Mouse (Mus musculus) testis, postnatal 14 days (tissue): ENCODE measurements around the gene Smap2.
"Not testable (repeated sequence)": the region's sequence is repeated elsewhere in the genome, so short reads cannot be mapped to it uniquely, and the experiment has no call there.

Experiments
- DNase-seq: peaks from one replicate; pipeline ENCODE4 v3.0.0; 2021; ENCODE audit warnings: low spot score

The Smap2 gene

DNA sequence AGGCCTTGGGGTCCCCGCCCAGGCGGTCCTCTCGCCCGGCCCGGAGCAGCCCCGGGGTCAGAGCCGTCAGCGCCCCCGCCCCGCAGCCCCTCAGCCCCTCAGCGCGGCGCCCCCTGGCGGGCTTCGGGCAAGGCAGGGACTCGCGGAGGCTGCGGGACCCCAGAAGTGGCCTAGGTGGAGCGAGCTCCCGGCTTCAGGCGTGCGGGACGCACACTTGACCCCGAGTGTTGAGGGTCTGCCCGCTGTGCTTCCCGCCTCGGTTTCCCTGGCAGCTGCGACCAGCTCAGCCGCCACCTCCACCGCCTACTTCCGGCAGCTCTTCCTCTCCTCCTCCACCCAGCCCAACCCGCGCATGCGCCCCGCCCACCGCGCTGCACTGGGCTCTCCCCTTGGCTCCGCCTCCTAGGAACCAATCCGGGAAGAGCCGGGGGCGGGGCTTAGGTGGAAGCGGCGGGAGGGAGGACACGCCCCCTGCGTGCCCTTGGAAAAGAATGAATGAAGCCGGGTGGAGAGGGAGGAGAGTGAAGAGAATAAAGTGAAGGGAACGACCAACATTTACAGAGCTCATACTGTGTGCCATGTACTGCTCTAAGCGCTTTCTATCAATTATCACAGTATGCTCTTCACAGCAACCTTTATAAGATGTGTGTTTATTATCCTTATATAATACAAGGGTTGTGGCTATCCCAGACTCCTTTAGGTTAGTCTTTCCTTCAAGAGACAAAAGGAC is at the start of gene Smap2:
Smap2 (minus strand) TSS at position 320 of the 730 bp plus-strand sequence.
- peak; percentile 99 for DNase-seq

DNA sequence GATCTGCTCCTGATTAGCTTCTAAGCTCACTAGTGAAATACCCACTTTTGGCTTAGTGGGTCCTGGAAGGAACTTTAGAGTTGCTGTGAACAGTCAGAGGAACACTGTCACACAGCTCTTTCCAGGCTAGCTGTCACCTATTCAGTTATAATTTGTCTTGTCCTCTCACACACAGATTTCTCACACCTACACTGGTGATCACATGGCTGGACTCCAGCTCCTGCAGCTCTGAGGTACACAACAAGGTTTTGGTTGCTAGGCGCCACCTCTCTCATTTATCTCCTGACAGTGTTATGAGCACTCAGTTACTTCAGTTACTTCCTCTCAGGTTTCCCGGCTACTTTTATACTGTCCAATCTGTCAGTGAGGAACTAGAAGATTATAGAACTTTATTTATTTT is 48.3 kb upstream of the Smap2 start:
- DNase-seq = no peak

DNA sequence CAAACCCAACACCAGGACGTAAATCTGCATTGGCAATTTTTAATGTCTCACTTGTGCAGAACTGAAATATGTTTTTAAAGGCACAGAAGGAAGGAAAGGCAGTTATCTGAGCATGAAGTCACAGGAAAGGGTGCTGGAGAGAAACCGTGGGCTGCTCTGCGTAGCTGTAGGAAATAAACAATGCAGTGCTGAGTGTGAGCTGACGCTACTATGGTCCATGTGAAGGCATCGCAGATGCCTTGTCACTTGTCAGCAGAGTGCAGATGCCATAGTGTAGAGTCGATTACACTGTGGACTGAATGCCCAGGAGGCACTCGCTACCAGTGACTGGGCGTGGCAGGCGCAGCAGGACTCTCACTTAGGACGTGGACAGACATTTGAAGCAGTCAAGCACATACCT is 42.2 kb upstream of the Smap2 start:
- DNase-seq = not testable (repeated sequence)

DNA sequence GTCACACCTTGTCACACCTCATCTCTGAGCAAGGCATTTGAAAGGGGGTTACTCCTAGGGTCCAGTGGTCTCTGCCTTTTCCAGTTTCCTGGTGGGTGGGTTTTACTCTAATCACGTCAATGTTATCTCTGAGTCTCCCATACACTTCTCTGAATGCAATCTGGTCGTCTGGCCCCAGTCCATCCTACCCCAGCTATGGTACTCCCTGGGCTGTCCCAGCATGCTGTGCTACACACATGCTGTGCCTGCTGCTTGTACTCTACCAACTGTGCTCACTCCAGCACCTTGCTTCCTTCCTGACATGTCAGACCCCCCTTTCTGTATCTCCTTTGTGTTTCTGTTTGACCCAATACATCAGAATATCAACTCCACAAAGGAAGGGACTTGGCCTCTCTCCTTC is 40.0 kb upstream of the Smap2 start:
- no peak for DNase-seq

DNA sequence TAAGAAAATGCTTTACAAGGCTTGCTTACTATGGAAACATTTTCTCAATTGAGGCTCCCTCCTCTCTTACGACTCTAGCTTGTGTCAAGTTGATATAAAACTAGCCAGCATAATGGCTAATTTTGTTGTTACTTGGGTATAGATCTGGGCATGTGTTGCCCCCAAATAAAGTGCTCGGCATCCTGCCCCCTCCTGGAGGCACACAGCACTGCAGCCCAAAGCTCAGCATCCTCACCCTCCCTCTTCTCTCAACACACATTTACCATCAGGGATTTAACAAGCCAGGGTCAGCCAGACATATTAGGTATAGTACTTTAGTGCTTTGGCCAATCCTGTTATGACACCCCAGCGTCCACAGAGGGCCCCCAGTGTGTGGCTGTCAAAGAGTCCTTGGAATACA is 39.3 kb upstream of the Smap2 start:
- no peak for DNase-seq

DNA sequence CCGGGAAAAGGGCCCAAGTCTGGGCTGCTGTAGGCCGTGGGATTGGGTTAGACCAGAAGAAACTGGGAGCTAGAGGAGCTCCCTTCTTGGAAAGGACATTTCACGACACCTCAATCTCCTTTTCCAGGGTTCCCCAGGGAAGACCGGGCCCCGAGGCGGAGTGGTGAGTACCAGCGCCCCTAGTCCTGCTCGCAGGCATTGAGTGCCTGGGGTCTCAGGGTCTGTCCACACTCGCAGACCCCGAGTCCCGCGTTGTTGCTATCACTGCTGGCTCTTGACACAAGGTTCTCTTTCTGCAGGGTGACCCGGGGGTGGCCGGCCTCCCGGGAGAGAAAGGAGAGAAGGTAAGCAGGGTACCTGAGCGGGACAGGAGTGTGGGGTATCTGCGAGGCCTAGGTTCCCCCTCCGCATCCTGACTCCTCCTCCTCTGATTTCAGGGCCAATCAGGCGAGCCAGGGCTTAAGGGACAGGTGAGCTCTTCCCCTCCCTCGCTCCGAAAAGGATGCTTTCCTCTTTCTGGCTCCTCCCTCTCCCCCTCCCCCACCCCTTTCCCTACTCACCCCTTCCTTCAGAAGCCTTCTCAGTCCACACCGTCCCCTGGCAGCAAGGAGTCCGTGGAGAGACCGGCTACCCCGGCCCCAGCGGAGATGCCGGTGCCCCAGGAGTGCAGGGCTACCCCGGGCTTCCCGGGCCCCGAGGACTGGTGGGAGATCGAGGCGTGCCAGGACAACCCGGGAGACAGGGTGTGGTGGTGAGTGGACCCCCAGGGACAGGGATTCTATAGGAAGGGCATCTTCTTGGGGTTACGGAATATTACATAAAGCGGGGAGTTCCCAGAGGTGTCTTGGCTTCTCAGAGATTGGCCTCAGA is 35.6 kb upstream of the Smap2 start:
- peak; percentile 13 for DNase-seq

DNA sequence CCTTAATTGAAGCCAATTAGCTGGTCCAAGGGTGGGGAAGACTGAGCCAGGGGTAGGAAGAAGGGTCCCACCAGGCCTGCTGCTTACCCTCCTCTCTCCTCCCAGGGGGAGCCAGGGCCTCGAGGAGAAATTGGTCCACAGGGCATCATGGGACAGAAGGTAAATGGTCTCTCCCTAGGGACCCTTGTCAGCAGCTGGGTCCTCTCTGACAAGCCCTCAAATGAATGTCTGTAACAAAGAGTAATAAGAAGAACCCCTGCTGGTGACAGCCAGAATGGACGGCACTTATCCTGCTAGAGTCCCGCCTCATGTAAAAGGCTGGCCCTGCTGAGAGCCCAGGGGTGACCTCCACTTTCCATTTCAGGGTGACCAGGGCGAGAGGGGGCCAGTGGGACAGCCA is 34.8 kb upstream of the Smap2 start:
- DNase-seq = no peak

DNA sequence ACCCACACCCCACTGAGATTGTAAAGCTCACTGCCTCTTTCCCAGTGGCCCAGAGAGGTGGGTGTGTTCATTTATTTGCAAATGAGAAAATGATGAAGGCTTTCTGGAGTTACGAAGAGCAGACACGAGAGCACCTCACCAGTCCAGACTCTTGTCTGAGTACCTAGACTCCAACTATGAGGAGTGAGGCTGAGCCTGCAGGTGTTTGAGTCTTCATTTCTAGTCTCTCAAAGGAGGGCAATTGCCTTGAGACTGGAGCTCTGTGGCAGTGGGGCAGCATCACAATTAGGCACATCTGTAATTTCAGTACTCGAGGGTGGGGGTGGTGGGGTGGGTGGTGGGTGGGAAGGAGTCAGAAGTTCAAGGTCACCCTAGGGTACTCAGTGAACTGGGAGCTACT is 25.9 kb upstream of the Smap2 start:
- no peak for DNase-seq

DNA sequence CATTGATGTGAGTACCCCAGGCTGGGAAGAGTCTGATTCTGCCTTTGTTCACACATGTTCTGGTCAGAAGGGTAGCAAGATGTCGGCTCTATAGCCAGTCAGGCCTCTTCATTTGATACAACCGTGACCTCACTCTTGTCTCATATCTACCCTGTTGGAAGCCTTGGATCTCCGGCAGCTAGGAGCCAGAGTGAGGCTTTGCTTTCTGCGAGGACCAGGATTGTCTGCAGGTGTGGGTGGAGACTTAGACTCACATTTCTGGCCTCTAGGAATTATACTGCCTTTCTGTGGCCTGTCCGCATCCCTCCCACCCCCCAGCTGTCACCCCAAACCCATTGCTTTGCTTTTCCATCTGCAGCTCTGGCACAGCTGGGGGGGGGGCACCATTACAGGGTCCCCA is 25.4 kb upstream of the Smap2 start:
- no peak for DNase-seq

DNA sequence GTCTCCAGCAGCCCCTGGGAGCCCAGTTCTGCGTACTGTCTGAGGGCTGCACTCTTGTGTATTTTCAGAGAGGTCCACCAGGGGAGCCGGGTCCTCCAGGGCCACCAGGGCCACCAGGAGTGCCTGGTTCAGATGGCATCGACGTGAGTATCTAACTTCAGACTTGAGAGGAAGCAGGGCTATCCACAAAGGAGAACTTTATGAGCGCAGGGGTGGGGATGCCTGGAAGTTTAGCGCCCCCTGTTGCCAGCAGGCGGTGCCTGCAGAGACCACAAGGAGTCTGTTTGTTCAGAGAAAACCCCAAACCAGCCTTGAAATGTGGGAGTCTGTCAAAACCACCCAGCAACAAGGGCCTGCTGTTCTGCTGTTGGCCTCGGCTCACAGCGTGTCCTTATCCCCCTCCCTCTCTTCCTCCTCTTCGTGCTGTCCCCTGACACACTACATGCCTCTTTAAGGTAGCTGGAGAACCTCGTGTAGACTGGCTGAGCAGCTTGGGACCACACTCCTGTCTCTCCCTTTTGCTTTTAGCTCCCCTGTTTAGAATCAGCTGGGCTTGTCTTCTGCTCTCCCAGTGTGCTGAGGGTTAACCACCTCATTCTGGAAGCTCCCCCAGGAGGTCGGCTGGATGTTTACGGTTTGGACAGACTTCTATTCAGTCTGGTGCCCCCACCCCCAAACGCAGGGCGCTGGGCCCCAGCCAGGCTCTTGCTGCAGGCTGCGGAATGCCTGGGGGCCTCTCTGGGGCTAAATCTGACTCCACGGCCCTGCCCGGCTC is 24.0 kb upstream of the Smap2 start:
- DNase-seq = peak; percentile 63

DNA sequence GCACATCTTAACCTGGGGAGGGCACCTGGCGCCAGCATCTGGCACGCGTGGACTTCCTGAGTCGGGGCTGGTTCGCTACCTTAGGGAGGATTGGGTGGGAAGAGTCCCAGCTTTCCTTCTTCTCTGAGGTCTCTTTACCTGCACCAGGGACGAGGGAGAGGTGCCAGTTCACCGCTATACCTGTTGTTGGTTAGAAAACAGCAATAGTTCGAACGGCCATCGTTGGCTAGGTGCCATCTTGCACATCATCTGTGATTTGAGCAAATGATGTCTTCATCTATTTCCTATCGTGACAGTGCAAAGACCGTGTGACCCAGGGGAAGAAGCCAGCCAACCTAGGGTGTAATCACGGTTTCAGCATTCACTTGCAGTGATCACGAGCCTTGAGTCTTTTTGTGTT is 23.3 kb upstream of the Smap2 start:
- no peak for DNase-seq

DNA sequence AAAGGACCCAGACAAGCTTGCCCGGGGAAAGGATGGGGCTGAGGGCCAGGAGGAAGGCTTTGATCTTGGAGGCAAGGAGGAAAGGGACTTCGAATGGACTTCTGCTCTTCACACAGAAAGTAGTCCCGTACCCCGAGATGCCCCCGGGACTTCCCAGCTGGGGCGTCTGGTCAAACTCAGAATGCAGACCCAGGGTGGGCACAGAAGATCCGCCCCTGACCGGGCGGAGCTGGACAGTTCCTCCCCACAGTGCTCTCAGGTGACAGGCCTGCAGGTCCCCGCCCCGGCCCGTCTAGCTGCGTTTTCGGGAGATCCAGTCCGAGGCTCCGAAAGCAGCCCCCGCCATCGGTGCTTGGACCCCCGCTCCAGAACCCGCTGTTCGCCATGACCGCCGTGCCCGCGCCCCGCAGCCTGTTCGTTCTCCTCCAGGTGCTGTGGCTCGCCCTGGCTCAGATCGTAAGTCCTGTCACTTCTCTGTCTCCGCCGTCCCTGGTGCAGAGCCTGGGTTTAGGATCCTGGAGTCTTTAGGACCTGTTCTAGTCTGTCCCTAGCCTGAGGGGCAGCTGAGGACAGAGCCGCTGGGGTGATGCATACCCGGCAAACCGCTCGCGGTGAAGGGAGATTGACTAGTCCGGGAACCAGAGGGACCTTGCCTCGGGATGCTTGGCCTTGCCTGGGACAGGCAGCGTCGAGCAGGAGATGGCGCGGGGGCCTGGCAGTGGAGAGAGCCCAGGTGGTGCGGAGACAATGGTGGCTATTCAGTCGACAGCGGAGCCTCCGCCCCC is 22.5 kb upstream of the Smap2 start, which contains the start of gene Col9a2:
Col9a2 (plus strand) TSS at position 55 of the 785 bp plus-strand sequence.
- DNase-seq = peak; percentile 16

DNA sequence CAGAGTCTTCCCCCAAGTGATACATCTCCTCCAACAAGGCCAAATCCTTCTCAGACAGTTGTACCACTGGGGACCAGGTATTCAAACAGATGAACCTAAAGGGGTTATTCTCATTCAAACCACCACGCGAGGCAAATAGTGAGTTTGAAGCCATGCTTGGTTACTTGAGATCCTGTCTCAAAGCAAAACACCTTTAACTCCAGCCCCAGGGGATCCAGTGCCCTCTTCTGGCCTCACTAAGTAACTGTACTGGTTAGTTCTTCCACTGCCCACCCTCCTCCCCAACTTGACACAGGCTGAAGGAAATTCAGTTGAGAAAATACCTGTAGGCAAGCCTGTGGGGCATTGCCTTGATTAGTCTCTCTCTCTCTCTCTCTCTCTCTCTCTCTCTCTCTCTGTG is 16.0 kb upstream of the Smap2 start:
- DNase-seq = no peak

DNA sequence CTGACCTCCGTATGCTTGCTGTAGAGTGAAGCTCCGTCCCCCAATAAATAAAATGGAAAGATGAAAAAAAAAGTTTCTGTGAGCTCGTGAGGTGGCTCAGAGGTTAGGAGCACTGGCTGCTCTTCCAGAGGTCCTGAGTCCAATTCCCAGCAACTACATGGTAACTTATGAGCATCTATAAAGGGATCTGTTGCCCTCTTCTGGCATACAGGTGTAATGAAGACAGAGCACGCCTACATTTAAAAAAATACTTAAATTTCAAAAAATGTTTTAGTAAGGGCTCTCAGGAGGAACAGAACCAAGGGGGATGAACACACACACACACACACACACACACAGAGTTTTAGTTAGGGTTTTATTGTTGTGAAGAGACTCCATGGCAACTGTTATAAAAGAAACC is 14.4 kb upstream of the Smap2 start:
- no peak for DNase-seq

DNA sequence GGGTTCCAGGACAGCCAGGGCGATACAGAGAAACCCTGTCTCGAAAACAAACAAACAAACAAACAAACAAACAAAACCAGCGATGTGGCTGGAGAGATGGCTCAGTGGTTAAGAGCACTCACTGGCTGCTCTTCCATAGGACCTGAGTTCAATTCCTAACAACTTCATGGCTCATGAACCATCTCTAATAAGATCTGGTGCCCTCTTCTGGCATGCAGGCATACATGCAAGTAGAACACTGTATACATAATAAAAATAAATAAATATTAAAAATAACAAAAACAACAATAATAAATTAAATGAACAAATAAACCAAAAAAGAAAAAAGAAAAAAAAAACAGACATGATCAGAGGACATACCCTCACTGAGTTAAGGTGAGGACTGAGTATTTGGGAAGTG is 12.6 kb upstream of the Smap2 start:
- DNase-seq = no peak

DNA sequence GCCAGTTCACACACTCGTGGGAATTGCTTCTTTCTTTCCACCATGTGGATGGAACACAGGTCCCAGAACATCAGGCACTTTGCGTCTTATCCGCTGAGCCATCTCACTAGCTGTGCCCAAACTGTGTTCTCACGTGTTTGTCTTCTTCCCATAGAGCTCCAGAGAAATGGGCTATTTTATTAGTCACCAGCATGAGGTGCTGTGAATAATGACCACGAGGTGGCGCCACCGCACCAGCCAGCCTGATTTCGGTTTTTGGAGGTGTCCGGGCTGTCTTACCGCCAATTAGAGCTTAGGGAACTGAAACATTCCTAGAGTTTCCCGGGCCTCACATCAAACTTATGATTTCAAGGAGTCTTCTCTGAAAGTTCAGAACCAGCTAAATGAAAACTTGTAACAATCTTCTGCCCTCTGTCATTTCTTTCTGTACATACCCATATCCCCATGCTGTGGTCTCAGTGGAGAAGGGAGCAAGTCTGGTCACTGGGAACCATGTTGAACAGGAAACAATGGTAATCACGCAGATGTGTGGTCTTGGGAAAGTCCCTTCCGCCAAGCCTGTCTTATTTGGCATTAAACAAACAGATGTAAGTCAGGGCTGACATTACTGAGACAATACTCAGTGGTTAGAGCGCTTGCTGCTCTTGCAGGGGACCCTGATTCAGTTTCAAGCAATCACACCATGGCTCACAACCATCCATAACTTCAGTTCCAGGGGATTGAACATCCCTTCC is 11.8 kb upstream of the Smap2 start:
- DNase-seq = peak; percentile 50

DNA sequence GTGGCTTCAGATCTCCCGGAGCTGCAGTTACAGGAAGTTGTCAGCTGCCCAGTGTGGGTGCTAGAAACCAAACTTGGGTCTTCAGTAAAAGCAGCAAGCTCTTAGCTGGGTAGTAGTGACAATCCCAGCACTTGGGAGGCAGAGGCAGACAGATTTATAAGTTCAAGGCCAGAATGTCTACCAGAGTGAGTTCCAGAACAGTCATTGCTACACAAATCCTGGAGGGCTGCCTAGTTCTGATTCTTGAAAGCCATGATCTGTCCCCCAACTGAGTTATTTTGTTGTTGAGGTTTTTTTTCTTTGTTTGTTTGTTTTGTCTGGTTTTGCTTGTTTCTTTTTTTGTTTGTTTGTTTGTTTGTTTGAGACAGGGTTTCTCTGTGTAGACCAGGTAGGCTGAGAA is 11.1 kb upstream of the Smap2 start:
- no peak for DNase-seq

DNA sequence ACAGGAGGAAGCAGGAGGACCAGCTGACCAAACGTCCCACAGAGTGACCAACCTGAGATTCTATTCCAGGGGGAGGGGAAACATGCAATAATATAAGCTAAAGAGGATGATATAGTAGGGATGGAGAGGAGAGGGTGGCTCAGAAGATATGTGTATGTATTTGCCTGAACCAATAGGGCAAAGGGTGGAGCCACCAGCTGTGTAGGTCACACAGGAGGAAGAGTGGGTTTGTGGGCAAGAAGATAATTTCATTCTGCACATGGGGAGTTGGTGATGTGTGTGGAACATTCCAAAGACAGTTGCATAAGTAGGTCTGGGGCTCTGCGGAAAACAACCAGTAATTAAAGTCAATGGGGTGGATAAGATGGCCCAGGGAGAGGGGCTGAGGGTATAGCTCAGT is 8.6 kb upstream of the Smap2 start:
- DNase-seq = no peak

DNA sequence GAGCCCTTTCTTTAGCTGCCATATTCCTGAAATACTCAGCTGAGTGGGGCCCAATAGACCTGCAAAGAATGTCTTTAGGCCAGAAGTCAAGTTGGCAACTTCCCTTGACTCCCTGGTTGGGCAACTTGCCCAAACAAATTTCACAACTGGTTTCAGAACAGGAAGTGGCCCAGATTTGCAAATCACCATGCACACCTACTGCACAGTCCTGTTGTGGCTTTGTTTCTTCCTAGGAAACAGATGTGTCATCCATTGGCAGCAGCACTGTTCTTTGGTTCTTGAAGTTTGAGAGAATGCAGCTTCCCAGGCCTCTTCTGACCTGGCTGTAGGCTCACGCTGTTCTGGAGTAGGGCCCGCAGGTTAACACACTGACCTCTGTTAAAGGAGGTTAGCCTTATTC is 6.9 kb upstream of the Smap2 start:
- DNase-seq = no peak

DNA sequence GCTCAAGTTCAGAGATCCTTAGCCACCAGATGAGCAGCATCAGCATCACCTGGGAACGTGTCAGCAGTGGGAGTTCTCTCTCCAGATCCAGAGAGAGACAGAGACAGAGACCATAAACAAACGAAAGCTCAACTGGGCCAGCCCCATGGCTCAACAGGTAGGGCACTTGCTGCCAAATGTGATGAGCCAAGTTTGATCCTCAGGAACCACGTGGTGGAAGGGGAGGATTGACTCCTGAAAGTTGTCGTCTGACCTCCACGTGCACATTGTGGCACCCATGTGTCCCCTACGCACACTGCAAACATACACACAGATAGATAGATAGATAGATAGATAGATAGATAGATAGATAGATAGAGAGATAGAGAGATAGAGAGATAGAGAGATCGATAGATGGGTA is 6.4 kb upstream of the Smap2 start:
- DNase-seq = no peak

DNA sequence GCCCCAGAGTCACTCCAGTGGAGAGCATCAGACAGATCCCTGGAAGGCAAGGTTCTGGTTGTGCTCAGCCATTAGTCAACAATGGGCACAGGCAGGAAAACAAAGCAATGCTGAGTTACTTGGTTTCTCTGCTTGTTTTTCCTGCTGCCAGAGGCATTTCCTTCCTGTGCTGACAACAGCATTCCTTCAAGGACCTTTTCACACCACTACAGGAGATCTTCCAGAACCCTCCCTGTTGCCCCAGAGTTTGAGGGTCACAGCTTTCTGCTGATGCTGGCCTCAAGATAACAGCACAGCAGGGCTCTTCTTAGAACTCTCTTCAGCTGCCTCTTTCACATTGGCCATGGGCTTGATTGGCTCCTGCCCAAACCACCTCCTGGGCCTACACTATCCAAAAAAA is 4.9 kb upstream of the Smap2 start:
- DNase-seq = no peak
